Mouse (Mus musculus): ENCODE results near the gene Pigv. TPM values are rescaled to one million over a fixed set of nuclear protein-coding genes. Genes with fewer than 3 reads are reported as not detected.
A peak's percentile ranks its signal among the peaks of the same experiment; 100 is the strongest.

Gene Pigv
- total and polyA plus RNA-seq, 3 experiments, result 2.9 to 5.0 (median 3.7) TPM

- no peak overlapping the region for H3K4me3 ChIP-seq (replicated peaks in 1 of 3; ENCODE audit: low read depth in 2 of 3, low read length in 2 of 3, poor library complexity in 1 of 3)
- dilution Hi-C loops (cut with MboI; ENCODE audit: extremely low pct_ligation_motif_present, extremely low pct_unique_long_range_greater_than_20kb, low sequenced_read_pairs) (no loop called here), in situ Hi-C loops (cut with MboI; ENCODE audit: low pct_ligation_motif_present, low pct_unique_long_range_greater_than_20kb, low sequenced_read_pairs) (no loop called here)
- H3K9me3 ChIP-seq (replicated peaks; ENCODE audit: low read length), result no peaks in the 10 kb centered on the region
- H3K79me2 ChIP-seq (replicated peaks; ENCODE audit: control insufficient read depth, extremely low read depth, insufficient read depth, poor library complexity, severe bottlenecking), result peaks cover 13% of the 10 kb centered on the region
- H3K27me3 ChIP-seq (replicated peaks), result no peaks in the 10 kb centered on the region
- no peak overlapping the region for H3K9ac ChIP-seq (ENCODE audit: insufficient read depth, low read depth)
- H3K36me3 ChIP-seq (replicated peaks in 1 of 2; ENCODE audit: control insufficient read depth in 1 of 2, insufficient read depth in 1 of 2, low read length in 1 of 2), result peaks cover 89 to 97% of the 10 kb centered on the region in 2 experiments
- DNase-seq (ENCODE audit: extremely low read depth), result no peak
- H3K4me2 ChIP-seq (ENCODE audit: insufficient read depth, low read depth, poor library complexity, severe bottlenecking), result no peak overlapping the region
- TF ChIP-seq NRF1 (IDR thresholded peaks at IDR 0.05; ENCODE audit: low read depth, low read length), result no peak
- 0 out of 2 replicates have a peak, but pooled peaks have one; percentile 11 for TF ChIP-seq POLR2A (IDR thresholded peaks at IDR 0.05; ENCODE audit: low read depth, low read length)
- no peak overlapping the region for H3K27ac ChIP-seq (ENCODE audit: insufficient read depth, low read depth)
- peaks cover 11 to 21% of the 10 kb centered on the region in 2 experiments for H3K4me1 ChIP-seq (ENCODE audit: control insufficient read depth in 1 of 2, insufficient read depth in 2 of 2)
These were observed 14.7 kb upstream of the Pigv start for GRCm38 (mm10) chr4:133687126-133687525.

- Histone ChIP-seq H3K4me1 (ENCODE audit: control insufficient read depth in 1 of 2, insufficient read depth in 2 of 2) (peaks cover 11 to 21% of the 10 kb centered on the region in 2 experiments), H3K79me2 (replicated peaks; ENCODE audit: control insufficient read depth, extremely low read depth, insufficient read depth, poor library complexity, severe bottlenecking) (peaks cover 13% of the 10 kb centered on the region), H3K27ac (ENCODE audit: insufficient read depth, low read depth) (no peak overlapping the region), H3K9me3 (replicated peaks; ENCODE audit: low read length) (no peaks in the 10 kb centered on the region), H3K9ac (ENCODE audit: insufficient read depth, low read depth) (no peak overlapping the region), H3K4me2 (ENCODE audit: insufficient read depth, low read depth, poor library complexity, severe bottlenecking) (no peak overlapping the region), H3K27me3 (replicated peaks) (no peaks in the 10 kb centered on the region), H3K4me3 (replicated peaks in 1 of 3; ENCODE audit: low read depth in 2 of 3, low read length in 2 of 3, poor library complexity in 1 of 3) (no peak overlapping the region), H3K36me3 (replicated peaks in 1 of 2; ENCODE audit: control insufficient read depth in 1 of 2, insufficient read depth in 1 of 2, low read length in 1 of 2) (peaks cover 88 to 97% of the 10 kb centered on the region in 2 experiments)
- no peak for DNase-seq (ENCODE audit: extremely low read depth)
- in situ Hi-C loops (cut with MboI; ENCODE audit: low pct_ligation_motif_present, low pct_unique_long_range_greater_than_20kb, low sequenced_read_pairs), result no loop called here
- dilution Hi-C loops (cut with MboI; ENCODE audit: extremely low pct_ligation_motif_present, extremely low pct_unique_long_range_greater_than_20kb, low sequenced_read_pairs), result no loop called here
- TF ChIP-seq E2F4 (IDR thresholded peaks at IDR 0.05; ENCODE audit: insufficient replicate concordance, low read depth, low read length) (no peak), ZMIZ1 (IDR thresholded peaks at IDR 0.05; ENCODE audit: low read depth, low read length) (no peak), CHD1 (IDR thresholded peaks at IDR 0.05; ENCODE audit: low read depth, low read length) (no peak), IRF4 (IDR thresholded peaks at IDR 0.05; ENCODE audit: low read depth, low read length) (no peak), HCFC1 (IDR thresholded peaks at IDR 0.05; ENCODE audit: low read depth, low read length) (no peak), MEF2A (IDR thresholded peaks at IDR 0.05; ENCODE audit: borderline replicate concordance, low read depth, low read length) (no peak), ETS1 (conservative IDR thresholded peaks at IDR 0.05; ENCODE audit: low read depth, low read length) (no peak), JUND (conservative IDR thresholded peaks at IDR 0.05; ENCODE audit: low read depth, low read length) (no peak), USF2 (conservative IDR thresholded peaks at IDR 0.05; ENCODE audit: low read depth, low read length) (no peak), ZKSCAN1 (IDR thresholded peaks at IDR 0.05; ENCODE audit: borderline replicate concordance, low read depth, low read length) (no peak), MYC (IDR thresholded peaks at IDR 0.05; ENCODE audit: low read depth, low read length) (no peak), NRF1 (IDR thresholded peaks at IDR 0.05; ENCODE audit: low read depth, low read length) (no peak), PAX5 (IDR thresholded peaks at IDR 0.05; ENCODE audit: low read length) (no peak), MAFK (IDR thresholded peaks at IDR 0.05; ENCODE audit: insufficient replicate concordance, low read length) (no peak), NELFE (IDR thresholded peaks at IDR 0.05; ENCODE audit: low read depth, low read length) (no peak), SMC3 (IDR thresholded peaks at IDR 0.05; ENCODE audit: low read depth, low read length) (no peak), RCOR1 (conservative IDR thresholded peaks at IDR 0.05; ENCODE audit: low read depth, low read length) (no peak), BHLHE40 (IDR thresholded peaks at IDR 0.05; ENCODE audit: low read depth, low read length) (no peak), POLR2AphosphoS2 (IDR thresholded peaks at IDR 0.05; ENCODE audit: low read depth, low read length) (no peak)
These were observed 14.1 kb upstream of the Pigv start for GRCm38 (mm10) chr4:133686512-133686911.

Data from CH12.LX (cell line).